Mouse (Mus musculus) adrenal gland, adult (tissue): ENCODE measurements at regions not wholly inside any gene's neighbourhood (a gene's known extent, or its start where the extent isn't known, plus 50 kb on each side); places are given as distances from the start of the nearest gene placed in this dataset.

ENCODE experiments used
- DNase-seq, 2 experiments: peaks; one replicate each; pipeline ENCODE4 v3.0.0; 2022 to 2023; ENCODE audit warnings: low spot score in 1 of 2; ENCODE audit not compliant: inconsistent age in 2 of 2

- DNase-seq = no peak
Measured at GRCm38 (mm10) chr2:33985316-33985715, 97.6 kb upstream of the Mvb12b start.

GRCm38 (mm10) chr2:33983112-33983748, 95.5 kb upstream of the Mvb12b start:
- DNase-seq = no peak

GRCm38 (mm10) chr2:33981936-33982335, 94.2 kb upstream of the Mvb12b start:
- DNase-seq = no peak

- no peak for DNase-seq
Measured at GRCm38 (mm10) chr2:33981321-33981720, 93.6 kb upstream of the Mvb12b start.

GRCm38 (mm10) chr2:33980884-33981283, 93.1 kb upstream of the Mvb12b start:
- DNase-seq = no peak

GRCm38 (mm10) chr2:33979276-33979675, 91.5 kb upstream of the Mvb12b start:
- no peak for DNase-seq

- DNase-seq = no peak
Measured at GRCm38 (mm10) chr2:33978550-33978949, 90.8 kb upstream of the Mvb12b start.

- no peak for DNase-seq
Measured at GRCm38 (mm10) chr2:33977576-33978352, 90.0 kb upstream of the Mvb12b start.

- no peak for DNase-seq
Measured at GRCm38 (mm10) chr2:33977151-33977550, 89.4 kb upstream of the Mvb12b start.

GRCm38 (mm10) chr2:33976183-33976582, 88.4 kb upstream of the Mvb12b start:
- DNase-seq = no peak

GRCm38 (mm10) chr2:33975423-33976127, 87.8 kb upstream of the Mvb12b start:
- peak in 1 of 2 experiments; percentile 55 for DNase-seq

GRCm38 (mm10) chr2:33974737-33975422, 87.1 kb upstream of the Mvb12b start:
- DNase-seq = no peak

GRCm38 (mm10) chr2:33974031-33974430, 86.3 kb upstream of the Mvb12b start:
- no peak for DNase-seq

GRCm38 (mm10) chr2:33973213-33973834, 85.6 kb upstream of the Mvb12b start:
- DNase-seq = peak; percentile 77 to 89

GRCm38 (mm10) chr2:33966984-33967421, 79.3 kb upstream of the Mvb12b start:
- peak; percentile 47 to 71 for DNase-seq

GRCm38 (mm10) chr2:33966389-33966983, 78.7 kb upstream of the Mvb12b start:
- no peak for DNase-seq

GRCm38 (mm10) chr2:33964096-33964495, 76.3 kb upstream of the Mvb12b start:
- DNase-seq = peak in 1 of 2 experiments; percentile 42

- DNase-seq = no peak
Measured at GRCm38 (mm10) chr2:33962355-33963037, 74.8 kb upstream of the Mvb12b start.

- DNase-seq = no peak
Measured at GRCm38 (mm10) chr2:33961566-33961965, 73.8 kb upstream of the Mvb12b start.

- DNase-seq = peak; percentile 28 to 68
Measured at GRCm38 (mm10) chr2:33957754-33958153, 70.0 kb upstream of the Mvb12b start.
